In genomic region chr6:108783184-108783881, GRCm38 (mm10) we compare ENCODE assay signal across 8 mouse cellular contexts. TPM values are rescaled to one million over a fixed set of nuclear protein-coding genes. Genes with fewer than 3 reads are reported as not detected.
DNase-seq lines count a peak whose midpoint lies in the region; ATAC-seq and TF ChIP-seq lines count a peak whose summit lies in the region.

No protein-coding gene starts in this region.

- no peaks in the 10 kb centered on the region for H3K36me3 ChIP-seq in ES-E14 (ENCODE audit: control insufficient read depth, insufficient read depth, low read length, poor library complexity, severe bottlenecking)
- no peaks in the 10 kb centered on the region for H3K36me3 ChIP-seq in liver, adult 2 months (ENCODE audit: control insufficient read depth, insufficient read depth, low read length)
- H3K36me3 ChIP-seq in midbrain, embryonic 15.5 days (replicated peaks) = no peaks in the 10 kb centered on the region

- peak; percentile 63 for DNase-seq in 3T3-L1 (ENCODE audit: low read depth, low spot score)
- DNase-seq in ES-E14 (ENCODE audit: low read depth, low spot score) = no peak
- DNase-seq in embryo, embryonic 10.5 days (ENCODE audit: low spot score) = peak; percentile 55
- DNase-seq in heart, adult 8-10 months (ENCODE audit: low spot score) = peak; percentile 19
- DNase-seq in kidney, adult 8-10 months = peak; percentile 18 to 25
- DNase-seq in liver, adult 2 months (ENCODE audit: extremely low read depth, low read depth, low spot score) = peak; percentile 68
- DNase-seq in urinary bladder, adult 2 months (ENCODE audit: low spot score) = peak; percentile 36

- peak overlapping the region; percentile 92 for H3K9ac ChIP-seq in ES-E14 (ENCODE audit: insufficient read depth, low read depth, low read length, poor library complexity, severe bottlenecking)
- peak overlapping the region; percentile 96 for H3K9ac ChIP-seq in liver, adult 2 months (ENCODE audit: low read depth, low read length)
- H3K9ac ChIP-seq in midbrain, embryonic 15.5 days = peak overlapping the region; percentile 99

- peak; percentile 85 for ATAC-seq in midbrain, embryonic 15.5 days (replicated peaks)

- H3K4me1 ChIP-seq in ES-E14 (ENCODE audit: control insufficient read depth in 2 of 2, insufficient read depth in 2 of 2, low read length in 2 of 2, poor library complexity in 1 of 2) = peaks cover 0 to 8% of the 10 kb centered on the region in 2 experiments; a peak in 3 of 4 replicates
- H3K4me1 ChIP-seq in liver, adult 2 months (ENCODE audit: control insufficient read depth, insufficient read depth, low read length) = peaks cover 8% of the 10 kb centered on the region
- H3K4me1 ChIP-seq in midbrain, embryonic 15.5 days = peaks cover 27% of the 10 kb centered on the region

- no peak overlapping the region for H3K27ac ChIP-seq in ES-E14 (ENCODE audit: insufficient read depth, low read depth, low read length, poor library complexity, severe bottlenecking)
- peak overlapping the region; percentile 90 for H3K27ac ChIP-seq in liver, adult 2 months (replicated peaks; ENCODE audit: insufficient read depth, low read depth, low read length)
- H3K27ac ChIP-seq in midbrain, embryonic 15.5 days = peak overlapping the region; percentile 86

- in situ Hi-C loops in ES-E14 (cut with MboI; ENCODE audit: low sequenced_read_pairs in 2 of 2, unreplicated experiment in 2 of 2) = no loop called here

- no peaks in the 10 kb centered on the region for H3K27me3 ChIP-seq in liver, adult 2 months (ENCODE audit: control insufficient read depth, insufficient read depth, low read length)
- H3K27me3 ChIP-seq in midbrain, embryonic 15.5 days (replicated peaks) = no peaks in the 10 kb centered on the region

- TF ChIP-seq POLR2A in liver, adult 2 months (IDR thresholded peaks at IDR 0.05; ENCODE audit: extremely low read depth, insufficient read depth, low read length) = no peak

- peaks cover 24% of the 10 kb centered on the region; the same call in 1 of the 2 replicates for H3K79me2 ChIP-seq in liver, adult 2 months (ENCODE audit: control insufficient read depth, insufficient read depth, low read length)

- WGBS in liver, adult 2 months = under 1% methylated on average over 57 of the region's 57 CpGs
- WGBS in midbrain, embryonic 15.5 days = under 1% methylated on average over 57 of the region's 57 CpGs

- no peaks in the 10 kb centered on the region for H3K9me3 ChIP-seq in ES-E14 (ENCODE audit: control insufficient read depth, insufficient read depth, low read depth, low read length)
- H3K9me3 ChIP-seq in midbrain, embryonic 15.5 days = no peaks in the 10 kb centered on the region

- peak overlapping the region; percentile 78 for H3K4me2 ChIP-seq in midbrain, embryonic 15.5 days

- peak overlapping the region; percentile 87 for H3K4me3 ChIP-seq in ES-E14 (ENCODE audit: insufficient read depth in 1 of 2, low read depth in 1 of 2, low read length in 2 of 2, poor library complexity in 1 of 2, severe bottlenecking in 1 of 2)
- H3K4me3 ChIP-seq in liver, adult 2 months (ENCODE audit: insufficient read depth, low read depth, low read length) = peak overlapping the region; percentile 92
- H3K4me3 ChIP-seq in midbrain, embryonic 15.5 days = peak overlapping the region; percentile 95

- TF ChIP-seq CTCF in liver, adult 2 months (IDR thresholded peaks at IDR 0.05; ENCODE audit: low read depth, low read length) = no peak

TF ChIP-seq in ES-E14, 5 proteins besides CTCF, POLR2A, EP300 and RAD21:
- TF ChIP-seq ZC3H11A (IDR thresholded peaks at IDR 0.05; ENCODE audit: borderline replicate concordance, low read depth, low read length) (no peak), ZNF384 (IDR thresholded peaks at IDR 0.05; ENCODE audit: low read depth, low read length) (no peak), CHD2 (IDR thresholded peaks at IDR 0.05; ENCODE audit: low read depth, low read length) (no peak)
TF ChIP-seq in ES-E14: peak in this region for 0.

RNA-seq across cellular contexts. Expression of gene Arl8b, which starts 0.4 kb away (rescaled TPM):
- total RNA-seq in ES-E14 (2012; rRNA removed) = 45.1 and 45.8 TPM in 2 replicates
- 100 to 1,000 TPM in 2 of 4 experiments, 10 to 100 TPM in 2; 91.8 to 102 (median 97.3) TPM for total RNA-seq in heart, adult 8-10 months (2022)
- total RNA-seq in liver, adult 2 months (2014; rRNA removed) = 24.2 and 27.7 TPM in 2 replicates
- polyA plus RNA-seq in liver, adult 2 months (2012; rRNA removed) = 8.9 and 10.3 TPM in 2 replicates
- 90.5 and 91.0 TPM in 2 replicates for polyA plus RNA-seq in midbrain, embryonic 15.5 days (2015; fragmentation: Nextera tagmentation; extraction: Ambion mirVana)
- polyA plus RNA-seq in urinary bladder, adult 2 months (2012; rRNA removed) = 37.9 and 53.0 TPM in 2 replicates

RNA-seq across cellular contexts. Expression of gene Edem1, which starts 45.1 kb away (rescaled TPM):
- total RNA-seq in ES-E14 (2012; rRNA removed) = 27.6 and 29.4 TPM in 2 replicates
- 10 to 100 TPM in 2 of 4 experiments, 1 to 10 TPM in 2; 6.2 to 12.5 (median 9.0) TPM for total RNA-seq in heart, adult 8-10 months (2022)
- 102 and 109 TPM in 2 replicates for total RNA-seq in liver, adult 2 months (2014; rRNA removed)
- polyA plus RNA-seq in liver, adult 2 months (2012; rRNA removed) = 58.3 and 63.1 TPM in 2 replicates
- 4.5 and 6.5 TPM in 2 replicates for polyA plus RNA-seq in midbrain, embryonic 15.5 days (2015; fragmentation: Nextera tagmentation; extraction: Ambion mirVana)
- 24.3 and 24.7 TPM in 2 replicates for polyA plus RNA-seq in urinary bladder, adult 2 months (2012; rRNA removed)
